Mouse (Mus musculus) heart, embryonic 16.5 days (tissue): ENCODE data around the gene Megf8. TPM values are rescaled to one million over a fixed set of nuclear protein-coding genes. Genes with fewer than 3 reads are reported as not detected.

Experiments
- ATAC-seq: fragments of 200-750 bp; cut with Nextera tagmentation; replicated peaks from 2 replicates; pipeline ENCODE4 v1.8.0; 2017; ENCODE audit warnings: moderate number of reproducible peaks; ENCODE audit not compliant: insufficient read depth, low FRiP score; ENCODE audit errors: extremely low read depth
- H3K27ac ChIP-seq: fragments of 300-500 bp; sonication (generic); 2 replicates; pipeline ENCODE4 v1.5.1; 2014; ENCODE audit warnings: mild to moderate bottlenecking, low read length, control low read depth, moderate library complexity
- H3K27me3 ChIP-seq: fragments of 300-500 bp; sonication (generic); 2 replicates; pipeline ENCODE4 v1.6.1; 2014; ENCODE audit warnings: low read length, mixed read lengths; ENCODE audit not compliant: control insufficient read depth, insufficient read depth
- H3K36me3 ChIP-seq: fragments of 300-500 bp; sonication (generic); 2 replicates; pipeline ENCODE4 v1.6.1; 2014; ENCODE audit not compliant: control insufficient read depth, insufficient read depth
- H3K4me1 ChIP-seq: fragments of 300-500 bp; sonication (generic); 2 replicates; pipeline ENCODE4 v1.6.1; 2014; ENCODE audit warnings: low read length, mixed read lengths; ENCODE audit not compliant: control insufficient read depth, insufficient read depth
- H3K4me2 ChIP-seq: fragments of 300-500 bp; sonication (generic); 2 replicates; pipeline ENCODE4 v1.6.1; 2014; ENCODE audit warnings: low read depth, mild to moderate bottlenecking, control low read depth, low read length
- H3K4me3 ChIP-seq: fragments of 300-500 bp; sonication (generic); 2 replicates; pipeline ENCODE4 v1.5.1; 2014; ENCODE audit warnings: mild to moderate bottlenecking, control low read depth, low read length
- H3K9ac ChIP-seq: fragments of 300-500 bp; sonication (generic); 2 replicates; pipeline ENCODE4 v1.6.1; 2014; ENCODE audit warnings: low read length, control low read depth
- H3K9me3 ChIP-seq: fragments of 300-500 bp; sonication (generic); replicated peaks from 2 replicates; pipeline ENCODE4 v1.6.1; 2016; ENCODE audit warnings: low read length; ENCODE audit not compliant: control insufficient read depth
- WGBS: fragments of 180-500 bp; shearing (Covaris S2); extraction: QIAGEN DNeasy Blood & Tissue Kit; methylation state at CpG from one replicate; pipeline ENCODE4 v1.1.7; 2014; 5-methylcytosine and 5-hydroxymethylcytosine counted together
- polyA plus RNA-seq: library from polyadenylated mRNA; unstranded; fragments of >200 nt; fragmentation: Nextera tagmentation; extraction: Ambion mirVana; gene quantifications from 2 replicates; pipeline ENCODE4 v1.2.1, GENCODE M21; 2015

Gene Megf8
- 7.4 and 8.7 TPM in 2 replicates for polyA plus RNA-seq

- Histone ChIP-seq H3K36me3 (no peaks in the 10 kb centered on the region; the same call in 1 of the 2 replicates), H3K27me3 (peaks cover 38% of the 10 kb centered on the region), H3K9me3 (no peaks in the 10 kb centered on the region), H3K4me3 (peak within 1 kb of the TSS; percentile 74), H3K27ac (peak within 1 kb of the TSS; percentile 85), H3K4me1 (peaks cover 22% of the 10 kb centered on the region), H3K4me2 (peak within 1 kb of the TSS; percentile 82), H3K9ac (peak within 1 kb of the TSS; percentile 83)
- 2% methylated on average over 52 of the region's 52 CpGs for WGBS
- ATAC-seq: peak; percentile 96
These were observed at the start of gene Megf8 for GRCm38 (mm10) chr7:25316532-25317445. Gene Megf8, plus strand, starts transcription at chr7:25317164.

- peak; percentile 85 for ATAC-seq
- Histone ChIP-seq H3K27ac (peak within 1 kb of the TSS; percentile 96), H3K36me3 (0 out of 2 replicates have a peak, but pooled peaks cover 5% of the 10 kb centered on the region), H3K9me3 (no peaks in the 10 kb centered on the region), H3K4me2 (peak within 1 kb of the TSS; percentile 80), H3K9ac (peak within 1 kb of the TSS; percentile 92), H3K4me1 (peaks cover 19% of the 10 kb centered on the region), H3K27me3 (no peaks in the 10 kb centered on the region), H3K4me3 (peak within 1 kb of the TSS; percentile 89)
- WGBS: 0% methylated on average over 29 of the region's 29 CpGs
These were observed 49.6 kb upstream of the Megf8 start, which contains the start of gene Cic for GRCm38 (mm10) chr7:25267301-25267750. Gene Cic, plus strand, starts transcription at chr7:25267704.

- Histone ChIP-seq H3K9me3 (no peaks in the 10 kb centered on the region), H3K4me2 (peak overlapping the region; percentile 80), H3K36me3 (0 out of 2 replicates have a peak, but pooled peaks cover 5% of the 10 kb centered on the region), H3K27ac (peak overlapping the region; percentile 96), H3K9ac (peak overlapping the region; percentile 92), H3K4me3 (peak overlapping the region; percentile 89), H3K27me3 (no peaks in the 10 kb centered on the region), H3K4me1 (peaks cover 19% of the 10 kb centered on the region)
- peak; percentile 92 for ATAC-seq
- under 1% methylated on average over 33 of the region's 33 CpGs for WGBS
These were observed 49.1 kb upstream of the Megf8 start for GRCm38 (mm10) chr7:25267751-25268463.

DNA sequence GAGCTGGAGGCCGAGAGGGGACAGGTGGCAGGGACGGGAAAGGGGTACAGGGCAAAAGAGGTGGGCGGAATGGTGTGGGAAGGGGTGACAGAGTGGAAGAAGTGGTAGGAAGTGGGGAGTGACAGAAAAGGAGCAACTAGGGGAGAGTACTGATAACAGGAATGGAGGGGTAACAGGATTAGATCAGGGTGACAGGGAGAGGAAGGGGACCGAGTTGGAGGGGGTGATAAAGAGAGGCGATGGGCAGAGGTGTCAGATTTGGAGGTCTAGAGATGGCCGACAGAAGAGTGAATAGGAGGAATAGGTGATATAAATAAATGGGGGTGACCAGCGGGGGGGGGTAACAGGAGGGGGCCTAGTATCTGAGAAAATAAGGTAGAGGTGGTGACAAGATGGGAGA is 48.4 kb upstream of the Megf8 start:
- no peak for ATAC-seq
- H3K4me1 ChIP-seq: peaks cover 22% of the 10 kb centered on the region
- WGBS: under 1% methylated on average over 7 of the region's 7 CpGs

DNA sequence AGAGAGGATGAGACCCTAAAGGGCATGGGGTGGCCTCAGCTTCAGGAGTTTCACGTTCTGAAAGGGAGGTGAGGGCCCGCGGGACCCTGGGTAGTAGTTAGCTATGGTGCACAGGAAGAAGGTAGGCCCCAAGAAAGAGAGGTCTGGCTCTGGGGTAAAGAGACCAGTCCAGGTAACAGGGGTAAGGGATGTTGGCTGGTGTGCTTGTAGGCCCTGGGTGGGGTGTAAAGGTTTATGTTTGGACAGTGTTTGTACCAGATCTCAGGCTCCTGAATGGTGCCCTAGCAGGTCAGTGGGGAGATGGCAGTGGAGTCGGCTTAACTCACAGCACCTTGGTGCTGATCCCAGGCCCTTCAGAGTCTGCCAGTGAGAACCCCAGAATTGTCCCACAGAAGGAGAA is 47.9 kb upstream of the Megf8 start:
- H3K4me3 ChIP-seq: peak overlapping the region; percentile 89
- 30% methylated on average over 4 of the region's 4 CpGs for WGBS
- 0 out of 2 replicates have a peak, but pooled peaks cover 5% of the 10 kb centered on the region for H3K36me3 ChIP-seq
- H3K4me1 ChIP-seq: peaks cover 26% of the 10 kb centered on the region
- no peaks in the 10 kb centered on the region for H3K9me3 ChIP-seq
- H3K27ac ChIP-seq: peak overlapping the region; percentile 84
- peak overlapping the region; percentile 74 for H3K4me2 ChIP-seq
- ATAC-seq: no peak
- H3K9ac ChIP-seq: peak overlapping the region; percentile 92
- H3K27me3 ChIP-seq: no peaks in the 10 kb centered on the region

More for the DNA sequence above, 48.4 kb upstream of the Megf8 start:
- H3K4me2 ChIP-seq: peak overlapping the region; percentile 74
- peak overlapping the region; percentile 89 for H3K4me3 ChIP-seq
- H3K9ac ChIP-seq: peak overlapping the region; percentile 92
- no peaks in the 10 kb centered on the region for H3K9me3 ChIP-seq
- no peaks in the 10 kb centered on the region for H3K27me3 ChIP-seq
- H3K36me3 ChIP-seq: 0 out of 2 replicates have a peak, but pooled peaks cover 5% of the 10 kb centered on the region
- peak overlapping the region; percentile 84 for H3K27ac ChIP-seq

- Histone ChIP-seq H3K9ac (peak overlapping the region; percentile 92), H3K4me2 (peak overlapping the region; percentile 74), H3K27me3 (no peaks in the 10 kb centered on the region), H3K4me3 (peak overlapping the region; percentile 89), H3K27ac (peak overlapping the region; percentile 84), H3K9me3 (no peaks in the 10 kb centered on the region), H3K36me3 (0 out of 2 replicates have a peak, but pooled peaks cover 5% of the 10 kb centered on the region), H3K4me1 (peaks cover 33% of the 10 kb centered on the region)
- ATAC-seq: no peak
- WGBS: 78% methylated on average over 8 of the region's 8 CpGs
These were observed 47.3 kb upstream of the Megf8 start for GRCm38 (mm10) chr7:25269545-25270271.

GRCm38 (mm10) chr7:25270652-25271633 is 46.0 kb upstream of the Megf8 start:
- WGBS: 89% methylated on average over 35 of the region's 35 CpGs
- H3K9ac ChIP-seq: peak overlapping the region; percentile 7; the same call in 1 of the 2 replicates
- no peak for ATAC-seq

More at GRCm38 (mm10) chr7:25270652-25271633, 46.0 kb upstream of the Megf8 start:
- Histone ChIP-seq H3K36me3 (0 out of 2 replicates have a peak, but pooled peaks cover 5% of the 10 kb centered on the region), H3K4me1 (peaks cover 45% of the 10 kb centered on the region), H3K27me3 (no peaks in the 10 kb centered on the region), H3K27ac (no peak overlapping the region), H3K4me2 (no peak overlapping the region), H3K4me3 (no peak overlapping the region), H3K9me3 (no peaks in the 10 kb centered on the region)
